Mouse (Mus musculus): ENCODE measurements at regions not wholly inside any gene's neighbourhood (a gene's known extent, or its start where the extent isn't known, plus 50 kb on each side); places are given as distances from the start of the nearest gene placed in this dataset.

- no peak for TF ChIP-seq CTCF (IDR thresholded peaks at IDR 0.05; ENCODE audit: control insufficient read depth, insufficient read depth, insufficient replicate concordance, low read depth, low read length)
- TF ChIP-seq POLR2A (IDR thresholded peaks at IDR 0.05; ENCODE audit: control insufficient read depth, low read depth, low read length): no peak
Observed at GRCm38 (mm10) chr14:72847466-72847865, 137.7 kb upstream of the Fndc3a start.
